Mouse (Mus musculus): ENCODE results near the gene Zfp160. TPM values are rescaled to one million over a fixed set of nuclear protein-coding genes. Genes with fewer than 3 reads are reported as not detected.

Zfp160 gene
- total and polyA plus RNA-seq, 3 experiments: 8.9 to 16.4 (median 11.7) TPM

Other genes starting within 250 kb of the Zfp160 start
- gene Vmn1r228, start 222.7 kb upstream of the Zfp160 start, total RNA-seq (2012; rRNA removed): not detected in 2 replicates
- not detected in 2 replicates for gene Vmn1r228, start 222.7 kb upstream of the Zfp160 start, total RNA-seq (2014; rRNA removed)
- gene Vmn1r228, start 222.7 kb upstream of the Zfp160 start, polyA plus RNA-seq (2012; ENCODE audit: insufficient read length, low read depth): not detected in 2 replicates
- gene Vmn1r229, start 197.3 kb upstream of the Zfp160 start, total RNA-seq (2012; rRNA removed): not detected in 2 replicates
- gene Vmn1r229, start 197.3 kb upstream of the Zfp160 start, total RNA-seq (2014; rRNA removed): not detected in 2 replicates
- 0.03 TPM in 1 of 2 replicates, not detected in the other for gene Vmn1r229, start 197.3 kb upstream of the Zfp160 start, polyA plus RNA-seq (2012; ENCODE audit: insufficient read length, low read depth)
- not detected in 2 replicates for gene Vmn1r230, start 168.5 kb upstream of the Zfp160 start, total RNA-seq (2012; rRNA removed)
- not detected in 2 replicates for gene Vmn1r230, start 168.5 kb upstream of the Zfp160 start, total RNA-seq (2014; rRNA removed)
- not detected in 2 replicates for gene Vmn1r230, start 168.5 kb upstream of the Zfp160 start, polyA plus RNA-seq (2012; ENCODE audit: insufficient read length, low read depth)
- not detected in 2 replicates for gene Vmn1r231, start 103.8 kb upstream of the Zfp160 start, total RNA-seq (2012; rRNA removed)
- gene Vmn1r231, start 103.8 kb upstream of the Zfp160 start, total RNA-seq (2014; rRNA removed): not detected in 2 replicates
- not detected in 2 replicates for gene Vmn1r231, start 103.8 kb upstream of the Zfp160 start, polyA plus RNA-seq (2012; ENCODE audit: insufficient read length, low read depth)
- gene Vmn1r232, start 89.2 kb upstream of the Zfp160 start, total RNA-seq (2012; rRNA removed): not detected in 2 replicates
- not detected in 2 replicates for gene Vmn1r232, start 89.2 kb upstream of the Zfp160 start, total RNA-seq (2014; rRNA removed)
- not detected in 2 replicates for gene Vmn1r232, start 89.2 kb upstream of the Zfp160 start, polyA plus RNA-seq (2012; ENCODE audit: insufficient read length, low read depth)
- 182 and 210 TPM in 2 replicates for gene Ppp2r1a, start 63.6 kb upstream of the Zfp160 start, total RNA-seq (2012; rRNA removed)
- 154 and 164 TPM in 2 replicates for gene Ppp2r1a, start 63.6 kb upstream of the Zfp160 start, total RNA-seq (2014; rRNA removed)
- gene Ppp2r1a, start 63.6 kb upstream of the Zfp160 start, polyA plus RNA-seq (2012; ENCODE audit: insufficient read length, low read depth): 258 and 264 TPM in 2 replicates
- gene Vmn1r233, start 12.4 kb upstream of the Zfp160 start, total RNA-seq (2012; rRNA removed): not detected in 2 replicates
- not detected in 2 replicates for gene Vmn1r233, start 12.4 kb upstream of the Zfp160 start, total RNA-seq (2014; rRNA removed)
- not detected in 2 replicates for gene Vmn1r233, start 12.4 kb upstream of the Zfp160 start, polyA plus RNA-seq (2012; ENCODE audit: insufficient read length, low read depth)
- gene Vmn1r234, start 217.2 kb downstream of the Zfp160 start, total RNA-seq (2012; rRNA removed): not detected in 2 replicates
- not detected in 2 replicates for gene Vmn1r234, start 217.2 kb downstream of the Zfp160 start, total RNA-seq (2014; rRNA removed)
- not detected in 2 replicates for gene Vmn1r234, start 217.2 kb downstream of the Zfp160 start, polyA plus RNA-seq (2012; ENCODE audit: insufficient read length, low read depth)
- gene Vmn1r235, start 247.5 kb downstream of the Zfp160 start, total RNA-seq (2012; rRNA removed): not detected in 2 replicates
- not detected in 2 replicates for gene Vmn1r235, start 247.5 kb downstream of the Zfp160 start, total RNA-seq (2014; rRNA removed)
- gene Vmn1r235, start 247.5 kb downstream of the Zfp160 start, polyA plus RNA-seq (2012; ENCODE audit: insufficient read length, low read depth): not detected in 2 replicates